Mouse (Mus musculus) CH12.LX (cell line): ENCODE data around the gene Gdf3. TPM values are rescaled to one million over a fixed set of nuclear protein-coding genes. Genes with fewer than 3 reads are reported as not detected.

Experiments used
- DNase-seq: peaks from one replicate; pipeline ENCODE4 v3.0.0-alpha.2; 2013; ENCODE audit errors: extremely low read depth
- H3K27ac ChIP-seq: 2 replicates; pipeline ENCODE4 v1.5.1; 2012; ENCODE audit warnings: low read depth, mild to moderate bottlenecking, control low read depth, moderate library complexity; ENCODE audit not compliant: insufficient read depth
- H3K27me3 ChIP-seq: replicated peaks from 2 replicates; pipeline ENCODE3; 2012; ENCODE audit warnings: inconsistent platforms
- H3K36me3 ChIP-seq, 2 experiments: replicated peaks in 1 of 2; 2 replicates each; pipeline versions ENCODE3 to v1.6.1; 2012; ENCODE audit warnings: inconsistent platforms in 1 of 2, low read length in 1 of 2, mild to moderate bottlenecking in 1 of 2, mixed read lengths in 1 of 2, moderate library complexity in 1 of 2; ENCODE audit not compliant: control insufficient read depth in 1 of 2, insufficient read depth in 1 of 2
- H3K4me1 ChIP-seq, 2 experiments: 2 replicates each; pipeline ENCODE4 v1.6.1; 2012; ENCODE audit warnings: inconsistent platforms in 1 of 2, moderate library complexity in 1 of 2; ENCODE audit not compliant: insufficient read depth in 2 of 2, control insufficient read depth in 1 of 2
- H3K4me2 ChIP-seq: 2 replicates; pipeline ENCODE4 v1.6.1; 2012; ENCODE audit warnings: low read depth, mild to moderate bottlenecking, control low read depth; ENCODE audit not compliant: poor library complexity, insufficient read depth, severe bottlenecking
- H3K4me3 ChIP-seq, 3 experiments: fragments of 150-350 bp in 1 of 3; sonication (generic) in 1 of 3; replicated peaks in 1 of 3; 2 replicates each; pipeline versions ENCODE3 to v1.5.1; 2011 to 2012; ENCODE audit warnings: low read depth in 2 of 3, low read length in 2 of 3, mild to moderate bottlenecking in 2 of 3, moderate library complexity in 2 of 3, control low read depth in 1 of 3, improper control_type of control experiment in 1 of 3, inconsistent platforms in 1 of 3, mixed read lengths in 1 of 3; ENCODE audit not compliant: poor library complexity in 1 of 3
- H3K79me2 ChIP-seq: replicated peaks from 2 replicates; pipeline ENCODE4 v1.6.1; 2012; ENCODE audit warnings: mild to moderate bottlenecking, moderate library complexity; ENCODE audit not compliant: control insufficient read depth, poor library complexity, insufficient read depth, severe bottlenecking; ENCODE audit errors: extremely low read depth
- H3K9ac ChIP-seq: 2 replicates; pipeline ENCODE4 v1.6.1; 2012; ENCODE audit warnings: low read depth, mild to moderate bottlenecking, control low read depth, moderate library complexity; ENCODE audit not compliant: insufficient read depth
- H3K9me3 ChIP-seq: replicated peaks from 2 replicates; pipeline ENCODE3; 2012; ENCODE audit warnings: low read length, inconsistent platforms, mixed read lengths
- BHLHE40 ChIP-seq: IDR thresholded peaks from 2 replicates; pipeline ENCODE4 v1.6.1; 2011; ENCODE audit warnings: mild to moderate bottlenecking, low read depth, low read length, improper control_type of control experiment
- CHD2 ChIP-seq: IDR thresholded peaks from 2 replicates; pipeline ENCODE4 v1.6.1; 2011; ENCODE audit warnings: low read length, improper control_type of control experiment
- E2F4 ChIP-seq: IDR thresholded peaks from 2 replicates; pipeline ENCODE4 v1.6.1; 2011; ENCODE audit warnings: low read depth, low read length, improper control_type of control experiment; ENCODE audit not compliant: insufficient replicate concordance
- EP300 ChIP-seq: IDR thresholded peaks from 2 replicates; pipeline ENCODE4 v1.6.1; 2011; ENCODE audit warnings: low read length, improper control_type of control experiment
- GABPA ChIP-seq: IDR thresholded peaks from 2 replicates; pipeline ENCODE4 v1.6.1; 2012; ENCODE audit warnings: low read depth, low read length, improper control_type of control experiment, inconsistent platforms; ENCODE audit not compliant: insufficient replicate concordance
- IRF4 ChIP-seq: IDR thresholded peaks from 2 replicates; pipeline ENCODE4 v1.6.1; 2014; ENCODE audit warnings: low read depth, mild to moderate bottlenecking, inconsistent platforms, low read length, improper control_type of control experiment
- JUND ChIP-seq: conservative IDR thresholded peaks from 2 replicates; pipeline ENCODE4 v1.6.1; 2011; ENCODE audit warnings: low read depth, low read length, improper control_type of control experiment
- KAT2A ChIP-seq: IDR thresholded peaks from 2 replicates; pipeline ENCODE4 v1.6.1; 2012; ENCODE audit warnings: low read length, improper control_type of control experiment, inconsistent platforms; ENCODE audit not compliant: insufficient replicate concordance
- MEF2A ChIP-seq: IDR thresholded peaks from 2 replicates; pipeline ENCODE4 v1.6.1; 2014; ENCODE audit warnings: low read depth, mild to moderate bottlenecking, inconsistent platforms, low read length, improper control_type of control experiment, borderline replicate concordance
- NELFE ChIP-seq: IDR thresholded peaks from 2 replicates; pipeline ENCODE4 v1.6.1; 2011; ENCODE audit warnings: low read depth, low read length, improper control_type of control experiment
- NRF1 ChIP-seq: IDR thresholded peaks from 2 replicates; pipeline ENCODE4 v1.6.1; 2014; ENCODE audit warnings: low read depth, mild to moderate bottlenecking, inconsistent platforms, low read length, improper control_type of control experiment, moderate library complexity
- POLR2A ChIP-seq: IDR thresholded peaks from 2 replicates; pipeline ENCODE4 v1.6.1; 2011; ENCODE audit warnings: low read depth, mild to moderate bottlenecking, improper control_type of control experiment, low read length
- RAD21 ChIP-seq: IDR thresholded peaks from 2 replicates; pipeline ENCODE4 v1.6.1; 2011; ENCODE audit warnings: low read depth, mild to moderate bottlenecking, low read length, improper control_type of control experiment, moderate library complexity
- RCOR1 ChIP-seq: conservative IDR thresholded peaks from 2 replicates; pipeline ENCODE4 v1.6.1; 2012; ENCODE audit warnings: low read depth, mild to moderate bottlenecking, inconsistent platforms, low read length, improper control_type of control experiment
- SMC3 ChIP-seq: IDR thresholded peaks from 2 replicates; pipeline ENCODE4 v1.6.1; 2011; ENCODE audit warnings: low read depth, low read length, improper control_type of control experiment
- TCF12 ChIP-seq: IDR thresholded peaks from 2 replicates; pipeline ENCODE4 v1.6.1; 2014; ENCODE audit warnings: low read depth, mild to moderate bottlenecking, inconsistent platforms, low read length, improper control_type of control experiment
- USF1 ChIP-seq: IDR thresholded peaks from 2 replicates; pipeline ENCODE4 v1.6.1; 2014; ENCODE audit warnings: low read depth, mild to moderate bottlenecking, inconsistent platforms, low read length, improper control_type of control experiment
- USF2 ChIP-seq: conservative IDR thresholded peaks from 2 replicates; pipeline ENCODE4 v1.6.1; 2011; ENCODE audit warnings: low read depth, low read length, improper control_type of control experiment
- ZKSCAN1 ChIP-seq: IDR thresholded peaks from 2 replicates; pipeline ENCODE4 v1.6.1; 2012; ENCODE audit warnings: low read depth, inconsistent platforms, low read length, improper control_type of control experiment, borderline replicate concordance
- ZMIZ1 ChIP-seq: IDR thresholded peaks from 2 replicates; pipeline ENCODE4 v1.6.1; 2012; ENCODE audit warnings: low read depth, mild to moderate bottlenecking, inconsistent platforms, low read length, improper control_type of control experiment
- ZNF384 ChIP-seq: IDR thresholded peaks from 2 replicates; pipeline ENCODE4 v1.6.1; 2012; ENCODE audit warnings: low read depth, low read length, improper control_type of control experiment, inconsistent platforms
- dilution Hi-C: fragments of 300-500 bp; cut with MboI; formaldehyde crosslinking; loops from 2 replicates; pipeline ENCODE4 v1.14.3; 2020; ENCODE audit warnings: low sequenced_read_pairs; ENCODE audit not compliant: extremely low pct_unique_long_range_greater_than_20kb, extremely low pct_ligation_motif_present
- in situ Hi-C: fragments of 300-500 bp; cut with MboI; formaldehyde crosslinking; loops from 3 replicates; pipeline ENCODE4 v1.14.3; 2019; ENCODE audit warnings: low sequenced_read_pairs, low pct_ligation_motif_present, low pct_unique_long_range_greater_than_20kb, mixed read lengths
- polyA plus RNA-seq: library from polyadenylated mRNA; unstranded; fragments of >175 nt; gene quantifications from 2 replicates; pipeline ENCODE4 v1.2.1, GENCODE M21; 2012; ENCODE audit warnings: low read depth; ENCODE audit not compliant: insufficient read length
- total RNA-seq, 2 experiments: library from RNA; depleted of rRNA; stranded (reverse); fragments of 300-350 nt in 1 of 2; fragments of >200 nt in 1 of 2; gene quantifications; 2 replicates each; pipeline ENCODE4 v1.2.3; 2012 to 2014

The Gdf3 gene
- total and polyA plus RNA-seq, 3 experiments: not detected

DNA sequence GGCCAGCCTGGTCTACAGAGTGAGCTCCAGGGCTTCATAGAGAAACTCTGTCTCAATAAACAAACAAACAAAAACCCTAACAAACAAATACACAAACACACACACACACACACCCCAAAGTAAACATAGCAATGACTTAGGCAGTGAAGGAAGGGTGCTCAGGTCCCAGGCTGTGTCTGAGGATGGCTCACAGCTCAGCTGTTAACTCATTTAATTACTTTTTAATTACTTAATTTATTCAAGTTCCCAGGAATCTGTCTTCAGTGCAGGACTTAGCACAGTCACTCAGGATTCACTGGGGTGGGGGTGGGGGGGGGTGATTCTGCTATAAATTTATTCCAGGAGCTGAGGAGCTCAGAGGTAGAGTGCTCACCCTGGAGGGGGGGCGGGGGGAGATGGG lies 40.1 kb downstream of the Gdf3 start:
- Histone ChIP-seq H3K4me1 (peaks cover 10 to 40% of the 10 kb centered on the region in 2 experiments; a peak in 3 of 4 replicates), H3K79me2 (no peaks in the 10 kb centered on the region), H3K4me2 (no peak overlapping the region), H3K27me3 (no peaks in the 10 kb centered on the region), H3K36me3 (peaks cover 0 to 3% of the 10 kb centered on the region in 2 experiments), H3K9ac (no peak overlapping the region), H3K9me3 (peaks cover 2% of the 10 kb centered on the region), H3K4me3 (no peak overlapping the region), H3K27ac (no peak overlapping the region)
- DNase-seq: no peak
- in situ Hi-C loops (no loop called here), dilution Hi-C loops (no loop called here)
- no peak for TF ChIP-seq JUND
- TF ChIP-seq BHLHE40: no peak
- no peak for TF ChIP-seq KAT2A
- no peak for TF ChIP-seq NRF1
- TF ChIP-seq ZMIZ1: no peak

DNA sequence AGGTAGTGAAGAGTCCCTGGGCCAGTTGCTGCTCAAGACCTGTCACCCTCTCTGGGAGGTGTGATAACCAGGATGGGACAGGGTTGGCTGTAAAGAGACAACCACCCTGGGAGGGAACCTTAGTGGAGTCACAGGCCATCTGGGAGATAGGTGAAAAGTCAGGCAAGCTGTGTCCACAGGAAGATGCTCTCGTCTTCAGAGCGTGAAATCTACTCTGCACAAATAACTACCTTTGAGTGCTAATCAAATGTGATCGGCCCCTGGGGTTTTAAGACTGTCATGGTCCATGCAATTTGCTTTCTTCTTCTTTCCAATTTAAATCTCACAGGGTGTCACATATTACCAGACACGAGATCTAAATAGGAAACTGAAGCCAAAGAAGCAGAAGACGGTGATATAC lies 40.8 kb downstream of the Gdf3 start:
- no peak for TF ChIP-seq TCF12
- no peak for TF ChIP-seq JUND
- TF ChIP-seq E2F4: no peak
- TF ChIP-seq RAD21: no peak
- no peak for TF ChIP-seq GABPA
- TF ChIP-seq EP300: no peak
- TF ChIP-seq ZKSCAN1: no peak
- TF ChIP-seq CHD2: no peak
- TF ChIP-seq RCOR1: no peak
- TF ChIP-seq SMC3: no peak
- no peak for TF ChIP-seq MEF2A
- TF ChIP-seq ZNF384: no peak
- TF ChIP-seq IRF4: no peak
- no peak for TF ChIP-seq NRF1
- TF ChIP-seq USF2: no peak
- TF ChIP-seq BHLHE40: no peak
- TF ChIP-seq USF1: no peak
- TF ChIP-seq NELFE: no peak
- no peak for TF ChIP-seq KAT2A
- no peak for TF ChIP-seq POLR2A
- H3K4me3 ChIP-seq: no peak overlapping the region
- H3K36me3 ChIP-seq: peaks cover 0 to 3% of the 10 kb centered on the region in 2 experiments
- H3K27me3 ChIP-seq: no peaks in the 10 kb centered on the region
- DNase-seq: no peak
- H3K4me2 ChIP-seq: no peak overlapping the region
- no peaks in the 10 kb centered on the region for H3K79me2 ChIP-seq
- dilution Hi-C loops: no loop called here
- H3K9ac ChIP-seq: no peak overlapping the region
- H3K4me1 ChIP-seq: peaks cover 10 to 40% of the 10 kb centered on the region in 2 experiments; a peak in 3 of 4 replicates
- in situ Hi-C loops: no loop called here
- peaks cover 2% of the 10 kb centered on the region for H3K9me3 ChIP-seq
- H3K27ac ChIP-seq: no peak overlapping the region
